33 mouse cellular contexts compared by ENCODE assay signal in the genomic region with DNA sequence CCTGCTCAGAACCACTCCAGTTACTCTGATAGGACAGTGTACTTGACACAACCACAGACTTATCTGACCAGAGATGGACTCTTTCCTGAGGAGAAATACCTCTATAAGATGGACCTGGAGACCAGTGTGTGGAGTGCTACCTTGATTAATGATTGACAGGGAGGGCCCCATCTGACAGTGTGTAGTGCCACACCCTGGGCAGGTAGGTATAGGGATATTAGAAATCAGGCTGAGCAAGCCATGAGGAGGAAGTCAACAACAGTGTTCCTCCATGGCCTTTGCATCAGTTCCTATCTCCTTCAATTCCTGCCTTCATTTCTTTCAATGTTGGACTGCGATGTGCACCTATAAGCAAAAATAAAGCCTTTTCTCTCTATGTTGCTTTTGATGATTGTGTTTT.
"Had no signal": no experiment of that assay in that cellular context is flagged by ENCODE, and none has a peak within 500 bp of the region (broad histone marks: within the 10 kb centered on the region; RNA-seq: fewer than 3 reads in every experiment).

No protein-coding gene starts in this region.

- H3K36me3 ChIP-seq: heart, embryonic 10.5 days; heart, embryonic 12.5 days; heart, embryonic 13.5 days; heart, embryonic 15.5 days; hindbrain, embryonic 10.5 days; hindbrain, embryonic 12.5 days; hindbrain, embryonic 13.5 days; hindbrain, embryonic 15.5 days; kidney, embryonic 15.5 days had no signal

- H3K27me3 ChIP-seq: hindbrain, embryonic 12.5 days; hindbrain, embryonic 13.5 days; hindbrain, embryonic 15.5 days; kidney, embryonic 15.5 days had no signal

- H3K4me1 ChIP-seq: heart, embryonic 15.5 days; hindbrain, embryonic 10.5 days; hindbrain, embryonic 12.5 days; hindbrain, embryonic 13.5 days; hindbrain, embryonic 15.5 days; kidney, embryonic 15.5 days had no signal

- DNase-seq: heart, postnatal 10 days; heart, postnatal 14 days; heart, postnatal 36 days; heart, postnatal 4 days; kidney, adult 11 months; kidney, adult 18-20 months; kidney, adult 2 months; kidney, adult 8-10 months; kidney, adult 9 months; kidney, postnatal 10 days; kidney, postnatal 14 days; kidney, postnatal 25 days; kidney, postnatal 36 days; kidney, postnatal 4 days; layer of hippocampus, adult 9-11 months; layer of hippocampus, postnatal 36 days had no signal

- H3K27ac ChIP-seq: heart, embryonic 10.5 days; heart, embryonic 13.5 days; heart, embryonic 15.5 days; hindbrain, embryonic 10.5 days; hindbrain, embryonic 12.5 days; hindbrain, embryonic 13.5 days; hindbrain, embryonic 14.5 days; hindbrain, embryonic 15.5 days; hindbrain, postnatal 0 days; kidney, embryonic 15.5 days; kidney, postnatal 0 days; layer of hippocampus, adult 2 months; left cerebral cortex, adult 2 months had no signal

- H3K4me2 ChIP-seq: heart, embryonic 11.5 days; heart, embryonic 12.5 days; heart, embryonic 13.5 days; heart, embryonic 15.5 days; hindbrain, embryonic 12.5 days; hindbrain, embryonic 13.5 days; hindbrain, embryonic 14.5 days; hindbrain, embryonic 15.5 days; kidney, embryonic 15.5 days had no signal

- H3K9ac ChIP-seq: heart, embryonic 12.5 days; heart, embryonic 13.5 days; heart, embryonic 15.5 days; hindbrain, embryonic 12.5 days; hindbrain, embryonic 13.5 days; hindbrain, embryonic 14.5 days; hindbrain, embryonic 15.5 days; kidney, embryonic 15.5 days had no signal

- H3K4me3 ChIP-seq: heart, embryonic 10.5 days; heart, embryonic 12.5 days; heart, embryonic 13.5 days; heart, embryonic 15.5 days; hindbrain, embryonic 10.5 days; hindbrain, embryonic 12.5 days; hindbrain, embryonic 13.5 days; hindbrain, embryonic 15.5 days; kidney, embryonic 15.5 days; layer of hippocampus, adult 2 months; left cerebral cortex, adult 2 months had no signal

- ATAC-seq: hindbrain, embryonic 16.5 days; hindbrain, postnatal 0 days; inflammation-experienced regulatory T-cells, adult 6 months had no signal

- H3K9me3 ChIP-seq: heart, embryonic 10.5 days; heart, embryonic 12.5 days; heart, embryonic 13.5 days; heart, embryonic 15.5 days; hindbrain, embryonic 10.5 days; hindbrain, embryonic 12.5 days; hindbrain, embryonic 13.5 days; hindbrain, embryonic 15.5 days; kidney, embryonic 15.5 days had no signal
